Mouse (Mus musculus): ENCODE measurements around the gene Xdh.

DNA sequence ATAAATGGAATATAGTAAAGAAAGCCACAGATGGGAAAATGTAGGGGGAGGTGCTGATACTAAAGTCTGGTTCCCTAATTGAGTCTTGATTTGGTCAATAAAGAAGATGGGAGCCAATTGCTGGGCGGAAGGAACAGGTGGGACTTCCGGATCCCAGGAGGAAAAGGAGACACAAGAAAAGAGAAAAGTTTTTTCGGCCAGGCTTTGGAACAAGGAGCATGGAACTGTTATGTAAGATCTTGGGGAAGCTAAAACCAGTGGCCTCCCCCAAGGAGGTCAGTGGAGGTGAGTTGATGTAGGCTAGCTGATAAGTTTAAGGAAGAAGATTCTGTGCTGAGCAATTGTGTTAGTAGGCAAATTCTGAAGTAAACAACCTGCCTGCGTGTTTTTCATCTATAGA lies 41.3 kb upstream of the Xdh start:
- TF ChIP-seq GATA1 (IDR thresholded peaks at IDR 0.05; ENCODE audit: borderline replicate concordance, low read length) (no peak), FLI1 (IDR thresholded peaks at IDR 0.05; ENCODE audit: low read length) (no peak)
